Mouse (Mus musculus) layer of hippocampus, postnatal 36 days (tissue): ENCODE measurements around the gene Scpep1. TPM values are rescaled to one million over a fixed set of nuclear protein-coding genes. Genes with fewer than 3 reads are reported as not detected.

ENCODE experiments used
- total RNA-seq, 2 experiments: library from RNA; stranded (reverse); gene quantifications; 2 replicates each; pipeline ENCODE4 v1.2.3; 2021

Gene Scpep1
- total RNA-seq, 2 experiments from 2014 or later = 12.9 to 13.1 TPM

Other genes with a start within 250 kb of the Scpep1 start
- gene Msi2, start 237.0 kb downstream of the Scpep1 start, total RNA-seq = 100 to 1,000 TPM; 105 to 113 TPM
- gene Akap1, start 90.9 kb downstream of the Scpep1 start, total RNA-seq = 10 to 100 TPM; 38.1 to 40.0 TPM
- gene Elobl, start 11.5 kb upstream of the Scpep1 start, total RNA-seq = not detected
- gene Coil, start 14.8 kb upstream of the Scpep1 start, total RNA-seq = 10 to 100 TPM; 17.5 to 19.4 TPM
- gene Trim25, start 43.9 kb upstream of the Scpep1 start, total RNA-seq = 1 to 10 TPM; 3.4 to 4.5 TPM
- 10 to 100 TPM; 44.1 to 44.9 TPM for gene Dgke, start 111.4 kb upstream of the Scpep1 start, total RNA-seq
- not detected for gene Gm525, start 118.4 kb upstream of the Scpep1 start, total RNA-seq